ENCODE assay signal across 8 mouse cellular contexts in the genomic region with DNA sequence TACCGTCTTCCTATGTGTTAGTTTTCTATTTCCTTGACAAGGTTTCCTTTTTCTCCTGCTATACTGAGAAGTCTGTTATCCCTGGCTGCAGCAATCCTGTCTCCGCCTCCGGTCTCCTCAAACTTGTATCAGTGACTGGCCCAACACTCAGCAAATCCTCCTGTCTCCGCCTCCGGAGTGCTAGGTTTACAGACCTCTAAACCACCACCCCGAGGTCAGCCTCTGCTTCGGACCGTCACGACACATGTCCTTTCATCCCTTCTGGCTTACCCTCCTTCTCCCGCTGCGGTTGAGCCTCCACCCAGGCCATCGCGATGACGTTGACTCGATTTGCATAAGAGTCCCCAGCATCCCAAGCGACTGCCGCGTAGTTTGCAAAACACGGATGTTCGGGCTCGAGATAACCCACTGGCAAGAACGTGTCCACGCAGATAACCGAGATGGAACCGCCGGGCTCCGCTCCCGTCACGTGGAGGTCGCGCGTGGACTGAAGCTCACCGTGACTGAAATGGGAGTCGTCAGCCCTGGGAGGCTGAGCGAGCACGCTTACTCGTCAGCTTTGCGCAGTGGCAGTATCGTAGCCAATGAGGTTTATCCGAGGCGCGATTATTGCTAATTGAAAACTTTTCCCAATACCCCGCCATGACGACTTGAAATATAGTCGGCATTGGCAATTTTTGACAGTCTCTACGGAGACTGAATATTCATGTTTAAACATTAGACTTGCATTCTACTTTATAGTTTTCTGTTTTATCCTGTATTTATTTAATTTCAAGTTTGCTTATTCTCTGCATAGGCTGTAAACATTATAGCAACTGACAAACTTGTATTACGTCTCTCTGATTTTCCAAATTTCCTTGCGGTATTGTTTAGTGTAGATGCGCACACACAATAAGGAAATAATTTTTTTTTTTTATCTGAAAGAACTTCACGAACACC. TPM values are rescaled to one million over a fixed set of nuclear protein-coding genes. Genes with fewer than 3 reads are reported as not detected.
DNase-seq lines count a peak whose midpoint lies in the region; ATAC-seq and TF ChIP-seq lines count a peak whose summit lies in the region.

No protein-coding gene starts in this region.

- WGBS in heart, embryonic 15.5 days: under 1% methylated on average over 50 of the region's 50 CpGs
- under 1% methylated on average over 50 of the region's 50 CpGs for WGBS in liver, embryonic 14.5 days (ENCODE audit: insufficient replicate concordance)
- under 1% methylated on average over 50 of the region's 50 CpGs for WGBS in neural tube, embryonic 11.5 days
- under 1% methylated on average over 50 of the region's 50 CpGs for WGBS in stomach, postnatal 0 days

- peak overlapping the region; percentile 59 for H3K4me3 ChIP-seq in brown adipose tissue, adult 24 weeks (ENCODE audit: insufficient read depth, low read depth, low read length)
- H3K4me3 ChIP-seq in heart, embryonic 15.5 days: peak overlapping the region; percentile 50
- H3K4me3 ChIP-seq in liver, embryonic 14.5 days (ENCODE audit: insufficient read depth in 1 of 2, low read depth in 2 of 2, low read length in 2 of 2): peak overlapping the region; percentile 26 to 42
- H3K4me3 ChIP-seq in neural tube, embryonic 11.5 days (ENCODE audit: low read depth, low read length): peak overlapping the region; percentile 26
- H3K4me3 ChIP-seq in stomach, postnatal 0 days (ENCODE audit: low read depth, low read length): peak overlapping the region; percentile 41

- peak; percentile 68 for ATAC-seq in CD4-positive, CD25-positive, alpha-beta regulatory T cell, adult 4 months
- ATAC-seq in heart, embryonic 15.5 days (replicated peaks; ENCODE audit: insufficient number of reproducible peaks, insufficient read depth, low FRiP score, low read depth): peak; percentile 76
- ATAC-seq in liver, embryonic 14.5 days (ENCODE audit: insufficient read depth): peak; percentile 79
- peak; percentile 79 for ATAC-seq in neural tube, embryonic 11.5 days (ENCODE audit: insufficient read depth, low FRiP score, low TSS enrichment)
- peak; percentile 84 for ATAC-seq in stomach, postnatal 0 days (ENCODE audit: low FRiP score, low TSS enrichment)

- no peak; the same call in none of the 2 replicates for TF ChIP-seq EP300 in liver, embryonic 14.5 days (IDR thresholded peaks at IDR 0.05; ENCODE audit: low read depth)
- peak; percentile 74 for TF ChIP-seq EP300 in stomach, postnatal 0 days (optimal IDR thresholded peaks at IDR 0.05)

- no peaks in the 10 kb centered on the region for H3K36me3 ChIP-seq in heart, embryonic 15.5 days
- no peaks in the 10 kb centered on the region for H3K36me3 ChIP-seq in liver, embryonic 14.5 days (replicated peaks; ENCODE audit: control insufficient read depth, insufficient read depth, low read depth)
- no peaks in the 10 kb centered on the region for H3K36me3 ChIP-seq in neural tube, embryonic 11.5 days (ENCODE audit: control insufficient read depth, insufficient read depth, low read length)
- no peaks in the 10 kb centered on the region for H3K36me3 ChIP-seq in stomach, postnatal 0 days (ENCODE audit: control insufficient read depth, insufficient read depth, low read length)

- peak overlapping the region; percentile 92 for H3K9ac ChIP-seq in heart, embryonic 15.5 days
- H3K9ac ChIP-seq in liver, embryonic 14.5 days (replicated peaks): peak overlapping the region; percentile 85
- peak overlapping the region; percentile 84 for H3K9ac ChIP-seq in neural tube, embryonic 11.5 days (ENCODE audit: low read length)
- peak overlapping the region; percentile 92 for H3K9ac ChIP-seq in stomach, postnatal 0 days (ENCODE audit: low read length)

- peak overlapping the region; percentile 97 for H3K27ac ChIP-seq in brown adipose tissue, adult 24 weeks (replicated peaks; ENCODE audit: low read depth, low read length)
- H3K27ac ChIP-seq in heart, embryonic 15.5 days: peak overlapping the region; percentile 100
- H3K27ac ChIP-seq in liver, embryonic 14.5 days: peak overlapping the region; percentile 99
- peak overlapping the region; percentile 100 for H3K27ac ChIP-seq in neural tube, embryonic 11.5 days (ENCODE audit: low read depth, low read length)
- peak overlapping the region; percentile 100 for H3K27ac ChIP-seq in stomach, postnatal 0 days (replicated peaks)

- TF ChIP-seq CTCF in liver, embryonic 14.5 days (IDR thresholded peaks at IDR 0.05; ENCODE audit: low read depth): no peak
- no peak for TF ChIP-seq CTCF in stomach, postnatal 0 days (IDR thresholded peaks at IDR 0.05; ENCODE audit: low read depth)

- peak; percentile 93 for DNase-seq in fibroblast of lung, adult 2 months (ENCODE audit: low read depth)
- peak; percentile 88 to 93 for DNase-seq in kidney, postnatal 25 days
- DNase-seq in liver, embryonic 14.5 days (ENCODE audit: low read depth in 3 of 3, low spot score in 3 of 3): peak; percentile 86 to 94 (median 86)
- DNase-seq in neural tube, embryonic 11.5 days (ENCODE audit: low spot score): peak; percentile 92
- peak; percentile 86 for DNase-seq in stomach, postnatal 0 days (ENCODE audit: low spot score)

- 0 out of 2 replicates have a peak, but pooled peaks cover 3% of the 10 kb centered on the region for H3K4me1 ChIP-seq in brown adipose tissue, adult 24 weeks (ENCODE audit: control insufficient read depth, insufficient read depth, insufficient read length, low read length)
- peaks cover 38% of the 10 kb centered on the region for H3K4me1 ChIP-seq in heart, embryonic 15.5 days (replicated peaks)
- H3K4me1 ChIP-seq in liver, embryonic 14.5 days (replicated peaks; ENCODE audit: control insufficient read depth in 2 of 2, insufficient read depth in 2 of 2, low read length in 1 of 2): peaks cover 14 to 22% of the 10 kb centered on the region in 2 experiments
- H3K4me1 ChIP-seq in neural tube, embryonic 11.5 days (ENCODE audit: control insufficient read depth, insufficient read depth, low read length): peaks cover 8% of the 10 kb centered on the region
- H3K4me1 ChIP-seq in stomach, postnatal 0 days (replicated peaks; ENCODE audit: control insufficient read depth, insufficient read depth): no peaks in the 10 kb centered on the region

- H3K4me2 ChIP-seq in heart, embryonic 15.5 days: peak overlapping the region; percentile 72
- H3K4me2 ChIP-seq in liver, embryonic 14.5 days (ENCODE audit: low read depth): peak overlapping the region; percentile 78
- H3K4me2 ChIP-seq in neural tube, embryonic 11.5 days (ENCODE audit: low read depth): peak overlapping the region; percentile 64
- H3K4me2 ChIP-seq in stomach, postnatal 0 days (replicated peaks; ENCODE audit: low read depth): peak overlapping the region; percentile 55

- no peaks in the 10 kb centered on the region for H3K9me3 ChIP-seq in heart, embryonic 15.5 days (replicated peaks)
- no peaks in the 10 kb centered on the region for H3K9me3 ChIP-seq in liver, embryonic 14.5 days (ENCODE audit: control insufficient read depth, low read length)
- H3K9me3 ChIP-seq in neural tube, embryonic 11.5 days (ENCODE audit: control insufficient read depth, low read length): no peaks in the 10 kb centered on the region
- H3K9me3 ChIP-seq in stomach, postnatal 0 days (ENCODE audit: control insufficient read depth, low read length): no peaks in the 10 kb centered on the region

- H3K27me3 ChIP-seq in heart, embryonic 15.5 days: no peaks in the 10 kb centered on the region
- no peaks in the 10 kb centered on the region for H3K27me3 ChIP-seq in liver, embryonic 14.5 days (ENCODE audit: control insufficient read depth, insufficient read depth, low read length)
- no peaks in the 10 kb centered on the region for H3K27me3 ChIP-seq in neural tube, embryonic 11.5 days (ENCODE audit: control insufficient read depth, insufficient read depth, low read length)
- H3K27me3 ChIP-seq in stomach, postnatal 0 days (ENCODE audit: control insufficient read depth, insufficient read depth, low read length): no peaks in the 10 kb centered on the region

RNA-seq across cellular contexts. Expression of gene Sirt4, which starts 5.4 kb away (rescaled TPM):
- polyA plus RNA-seq in CD4-positive, CD25-positive, alpha-beta regulatory T cell, adult 4 months (2017; shearing (Covaris generic)): 10 to 100 TPM in 1 of 2 experiments, 1 to 10 TPM in 1; 9.9 to 18.6 TPM
- polyA plus RNA-seq in brown adipose tissue, adult 24 weeks (2012; ENCODE audit: insufficient read depth, insufficient read length, missing spikeins): 11.4 and 18.4 TPM in 2 replicates
- 20.9 TPM in 2 replicates for polyA plus RNA-seq in heart, embryonic 15.5 days (2015; fragmentation: Nextera tagmentation; extraction: Ambion mirVana)
- polyA plus RNA-seq in liver, embryonic 14.5 days (2012; rRNA removed): 8.4 and 9.4 TPM in 2 replicates
- polyA plus RNA-seq in liver, embryonic 14.5 days (2014; fragmentation: Nextera tagmentation; extraction: Ambion mirVana): 2.8 and 3.9 TPM in 2 replicates
- 15.5 and 23.5 TPM in 2 replicates for polyA plus RNA-seq in neural tube, embryonic 11.5 days (2014; fragmentation: Nextera tagmentation; extraction: Ambion mirVana)
- 10.1 and 11.5 TPM in 2 replicates for polyA plus RNA-seq in stomach, postnatal 0 days (2015; fragmentation: Nextera tagmentation; extraction: Ambion mirVana)

RNA-seq across cellular contexts. Expression of gene Pxn, which starts 16.5 kb away (rescaled TPM):
- polyA plus RNA-seq in CD4-positive, CD25-positive, alpha-beta regulatory T cell, adult 4 months (2017; shearing (Covaris generic)): 10 to 100 TPM; 14.5 to 23.4 TPM
- 10.6 and 12.2 TPM in 2 replicates for polyA plus RNA-seq in brown adipose tissue, adult 24 weeks (2012; ENCODE audit: insufficient read depth, insufficient read length, missing spikeins)
- 33.5 and 46.2 TPM in 2 replicates for polyA plus RNA-seq in heart, embryonic 15.5 days (2015; fragmentation: Nextera tagmentation; extraction: Ambion mirVana)
- 12.9 and 13.7 TPM in 2 replicates for polyA plus RNA-seq in liver, embryonic 14.5 days (2012; rRNA removed)
- polyA plus RNA-seq in liver, embryonic 14.5 days (2014; fragmentation: Nextera tagmentation; extraction: Ambion mirVana): 4.8 and 5.6 TPM in 2 replicates
- 13.3 and 13.7 TPM in 2 replicates for polyA plus RNA-seq in neural tube, embryonic 11.5 days (2014; fragmentation: Nextera tagmentation; extraction: Ambion mirVana)
- 21.1 and 25.8 TPM in 2 replicates for polyA plus RNA-seq in stomach, postnatal 0 days (2015; fragmentation: Nextera tagmentation; extraction: Ambion mirVana)

RNA-seq across cellular contexts. Expression of gene Pla2g1b, which starts 23.9 kb away (rescaled TPM):
- polyA plus RNA-seq in CD4-positive, CD25-positive, alpha-beta regulatory T cell, adult 4 months (2017; shearing (Covaris generic)): not detected
- polyA plus RNA-seq in brown adipose tissue, adult 24 weeks (2012; ENCODE audit: insufficient read depth, insufficient read length, missing spikeins): not detected in 2 replicates
- polyA plus RNA-seq in heart, embryonic 15.5 days (2015; fragmentation: Nextera tagmentation; extraction: Ambion mirVana): 0.32 and 0.52 TPM in 2 replicates
- not detected in 2 replicates for polyA plus RNA-seq in liver, embryonic 14.5 days (2012; rRNA removed)
- polyA plus RNA-seq in liver, embryonic 14.5 days (2014; fragmentation: Nextera tagmentation; extraction: Ambion mirVana): not detected in 2 replicates
- not detected in 2 replicates for polyA plus RNA-seq in neural tube, embryonic 11.5 days (2014; fragmentation: Nextera tagmentation; extraction: Ambion mirVana)
- 464 and 489 TPM in 2 replicates for polyA plus RNA-seq in stomach, postnatal 0 days (2015; fragmentation: Nextera tagmentation; extraction: Ambion mirVana)

Comparison
In these comparisons a context has a peak if more than half of its experiments do, and no peak if none do; other contexts are left out.
1. Peak in every context shown above with its lines: DNase-seq, ATAC-seq, H3K4me3 ChIP-seq and H3K27ac ChIP-seq.
2. RNA of gene Pla2g1b, which starts 23.9 kb away (polyA plus RNA-seq): 464 to 489 TPM in stomach, postnatal 0 days; 0.32 to 0.52 TPM in heart, embryonic 15.5 days, not detected in neural tube, embryonic 11.5 days, not detected in liver, embryonic 14.5 days, not detected in CD4-positive, CD25-positive, alpha-beta regulatory T cell, adult 4 months and not detected in brown adipose tissue, adult 24 weeks; every median in the first group is over 100 times any median in the second.